Mouse (Mus musculus) frontal cortex, adult (tissue): Measurements from ENCODE around the gene Wfdc10.

Experiments used
- ATAC-seq: cut with Nextera tagmentation; 2 replicates; pipeline ENCODE4 v1.9.2; 2017; ENCODE audit warnings: mild to moderate bottlenecking, moderate library complexity, mixed read lengths; ENCODE audit not compliant: low TSS enrichment

The Wfdc10 gene

GRCm38 (mm10) chr2:164701761-164702160 lies 45.9 kb downstream of the Wfdc10 start:
- no peak for ATAC-seq

- ATAC-seq: no peak
Measured at GRCm38 (mm10) chr2:164704235-164704634, 48.4 kb downstream of the Wfdc10 start.

GRCm38 (mm10) chr2:164705328-164705727 lies 49.5 kb downstream of the Wfdc10 start:
- ATAC-seq: no peak

GRCm38 (mm10) chr2:164705991-164706390 lies 50.1 kb downstream of the Wfdc10 start:
- no peak for ATAC-seq
